Mouse (Mus musculus): Measurements from ENCODE around the gene Fzd5.

DNA sequence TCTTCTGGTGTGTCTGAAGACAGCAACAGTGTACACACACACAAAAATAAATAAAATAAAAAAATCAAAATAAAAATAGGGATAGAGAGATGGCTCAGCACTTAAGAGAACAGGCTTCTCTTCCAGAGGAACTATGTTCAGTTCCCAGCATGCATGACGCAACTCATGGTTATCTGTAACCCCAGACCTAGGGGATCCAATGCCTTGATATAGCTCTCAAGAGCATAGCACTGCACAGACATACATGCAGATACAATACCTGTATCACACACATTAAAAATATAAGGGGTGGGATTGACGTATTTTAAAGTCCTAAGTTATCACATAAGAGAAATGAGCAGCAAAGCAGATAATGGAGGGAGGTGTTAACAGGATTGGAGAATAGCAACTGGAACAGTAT, 53.1 kb downstream of the Fzd5 start:
- TF ChIP-seq CTCF (IDR thresholded peaks at IDR 0.05; ENCODE audit: borderline replicate concordance, extremely low read depth, insufficient read depth, insufficient read length) (no peak), POLR2A (IDR thresholded peaks at IDR 0.05; ENCODE audit: borderline replicate concordance, extremely low read depth, insufficient read depth, insufficient read length, poor library complexity, severe bottlenecking) (no peak)
